Mouse (Mus musculus): ENCODE results near the gene Peli2.

DNA sequence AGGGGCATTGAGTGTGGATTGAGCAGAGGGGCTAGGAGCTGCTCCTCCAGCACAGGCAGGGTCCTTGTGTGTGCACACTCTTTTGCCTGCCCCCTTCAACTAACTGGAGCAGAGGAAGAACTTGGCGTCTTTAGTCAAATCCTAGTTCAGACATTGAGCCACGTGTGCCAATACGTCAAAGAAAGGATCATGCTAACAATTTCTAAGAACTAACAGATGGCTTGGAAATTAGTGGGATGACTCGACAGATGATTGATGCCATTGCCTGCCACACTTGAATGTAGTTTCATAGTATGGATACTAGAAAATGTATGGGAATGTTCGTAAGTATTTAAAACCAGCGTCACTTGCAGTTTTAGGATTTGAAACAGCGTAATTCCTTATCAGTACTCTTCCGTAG lies 54.5 kb downstream of the Peli2 start:
- TF ChIP-seq CTCF (IDR thresholded peaks at IDR 0.05) (no peak), EP300 (IDR thresholded peaks at IDR 0.05) (no peak)
